Mouse (Mus musculus): ENCODE measurements around the gene Mr1. TPM values are rescaled to one million over a fixed set of nuclear protein-coding genes. Genes with fewer than 3 reads are reported as not detected.

Gene Mr1
- polyA plus RNA-seq, 1 experiment: 6.3 TPM

Other genes with a start within 250 kb of the Mr1 start
- 33.2 and 37.6 TPM in 2 replicates for gene Ier5, start 47.2 kb downstream of the Mr1 start, polyA plus RNA-seq (2012; rRNA removed)
- 96.1 and 112 TPM in 2 replicates for gene Stx6, start 11.9 kb upstream of the Mr1 start, polyA plus RNA-seq (2012; rRNA removed)
- 15.4 and 16.3 TPM in 2 replicates for gene BC034090, start 97.6 kb upstream of the Mr1 start, polyA plus RNA-seq (2012; rRNA removed)

All from frontal cortex, adult 2 months (tissue).